Mouse (Mus musculus) cerebellum, adult 2 months (tissue): ENCODE measurements around the gene Prr3. TPM values are rescaled to one million over a fixed set of nuclear protein-coding genes. Genes with fewer than 3 reads are reported as not detected.
A peak's percentile ranks its signal among the peaks of the same experiment; 100 is the strongest.
"Not testable (repeated sequence)": the region's sequence is repeated elsewhere in the genome, so short reads cannot be mapped to it uniquely, and the experiment has no call there.

ENCODE experiments used
- DNase-seq, 2 experiments: peaks; one replicate each; pipeline ENCODE4 v3.0.0; 2021
- H3K27ac ChIP-seq: fragments of 200-500 bp; 2 replicates; pipeline ENCODE4 v1.5.1; 2012; ENCODE audit warnings: low read length, control low read depth, inconsistent platforms; ENCODE audit not compliant: insufficient read depth
- H3K27me3 ChIP-seq: fragments of 200-500 bp; 2 replicates; pipeline ENCODE4 v1.6.1; 2012; ENCODE audit warnings: inconsistent platforms, mild to moderate bottlenecking, low read length, moderate library complexity; ENCODE audit not compliant: control insufficient read depth, insufficient read depth
- H3K4me1 ChIP-seq: fragments of 200-500 bp; 2 replicates; pipeline ENCODE4 v1.6.1; 2011; ENCODE audit warnings: low read length; ENCODE audit not compliant: control insufficient read depth, insufficient read depth
- H3K4me3 ChIP-seq: fragments of 200-500 bp; replicated peaks from 2 replicates; pipeline ENCODE3; 2011; ENCODE audit warnings: mild to moderate bottlenecking, low read depth, low read length, control low read depth; ENCODE audit not compliant: insufficient read depth
- CTCF ChIP-seq: fragments of 200-500 bp; IDR thresholded peaks from 2 replicates; pipeline ENCODE4 v1.5.1; 2011; ENCODE audit warnings: low read depth, mild to moderate bottlenecking, control low read depth, low read length, moderate library complexity, borderline replicate concordance; ENCODE audit not compliant: insufficient read depth
- POLR2A ChIP-seq: fragments of 200-500 bp; IDR thresholded peaks from 2 replicates; pipeline ENCODE4 v1.6.1; 2011; ENCODE audit warnings: low read length, control low read depth, borderline replicate concordance; ENCODE audit not compliant: insufficient read depth
- WGBS: fragments of 180-500 bp; shearing (Covaris S2); methylation state at CpG from one replicate; pipeline ENCODE4 v1.1.7; 2018; 5-methylcytosine and 5-hydroxymethylcytosine counted together
- polyA plus RNA-seq: library from polyadenylated mRNA; depleted of rRNA; stranded (reverse); fragments of >200 nt; gene quantifications from 2 replicates; pipeline ENCODE4 v1.2.3, GENCODE M21; 2012

Gene Prr3
- polyA plus RNA-seq, 1 experiment = 42.6 TPM

GRCm38 (mm10) chr17:35972131-35972530 is 7.9 kb downstream of the Prr3 start:
- peaks cover 9% of the 10 kb centered on the region for H3K4me1 ChIP-seq
- H3K4me3 ChIP-seq = no peak overlapping the region
- 44% methylated on average over 1 of the region's 1 CpGs for WGBS
- no peaks in the 10 kb centered on the region for H3K27me3 ChIP-seq
- no peak overlapping the region for H3K27ac ChIP-seq
- TF ChIP-seq POLR2A (no peak), CTCF (no peak)
- DNase-seq = no peak

GRCm38 (mm10) chr17:35969418-35970389 is 10.3 kb downstream of the Prr3 start, which contains the start of gene Abcf1:
Gene Abcf1 (minus strand): TSS chr17:35969761.
- Histone ChIP-seq H3K4me1 (peaks cover 9% of the 10 kb centered on the region), H3K4me3 (peak within 1 kb of the TSS; percentile 94), H3K27me3 (no peaks in the 10 kb centered on the region), H3K27ac (peak within 1 kb of the TSS; percentile 69)
- under 1% methylated on average over 68 of the region's 68 CpGs for WGBS
- peak; percentile 98 to 99 for DNase-seq
- TF ChIP-seq POLR2A = peak; percentile 88; the same call in 1 of the 2 replicates
- no peak for TF ChIP-seq CTCF

GRCm38 (mm10) chr17:35967621-35968020 is 12.4 kb downstream of the Prr3 start:
- Histone ChIP-seq H3K27me3 (no peaks in the 10 kb centered on the region), H3K4me1 (peaks cover 21% of the 10 kb centered on the region), H3K4me3 (no peak overlapping the region), H3K27ac (no peak overlapping the region)
- 69% methylated on average over 2 of the region's 2 CpGs for WGBS
- no peak for DNase-seq
- no peak for TF ChIP-seq CTCF
- TF ChIP-seq POLR2A = no peak

- no peak overlapping the region for H3K4me3 ChIP-seq
- H3K27ac ChIP-seq = peak overlapping the region; percentile 91
- peak in 1 of 2 experiments; percentile 37 for DNase-seq
- no peak for TF ChIP-seq POLR2A
- no peak for TF ChIP-seq CTCF
- 29% methylated on average over 10 of the region's 10 CpGs for WGBS
- H3K4me1 ChIP-seq = peaks cover 18% of the 10 kb centered on the region
- H3K27me3 ChIP-seq = no peaks in the 10 kb centered on the region
Observed at GRCm38 (mm10) chr17:35963279-35963678, 16.8 kb downstream of the Prr3 start.

- WGBS = 96% methylated on average over 15 of the region's 15 CpGs
Observed at GRCm38 (mm10) chr17:35958533-35959223, 21.4 kb downstream of the Prr3 start.

GRCm38 (mm10) chr17:35954665-35955064 is 25.4 kb downstream of the Prr3 start:
- Histone ChIP-seq H3K27ac (no peak overlapping the region), H3K4me1 (no peaks in the 10 kb centered on the region), H3K4me3 (no peak overlapping the region), H3K27me3 (no peaks in the 10 kb centered on the region)
- 79% methylated on average over 8 of the region's 8 CpGs for WGBS
- TF ChIP-seq CTCF (no peak), POLR2A (no peak)
- DNase-seq = no peak

More at GRCm38 (mm10) chr17:35958533-35959223, 21.4 kb downstream of the Prr3 start:
- no peak for DNase-seq
- TF ChIP-seq POLR2A = no peak
- no peak for TF ChIP-seq CTCF
- Histone ChIP-seq H3K27ac (no peak overlapping the region), H3K4me3 (no peak overlapping the region), H3K4me1 (peaks cover 13% of the 10 kb centered on the region), H3K27me3 (no peaks in the 10 kb centered on the region)

GRCm38 (mm10) chr17:35952559-35952958 is 27.5 kb downstream of the Prr3 start:
- H3K27me3 ChIP-seq, DNase-seq, H3K4me1 ChIP-seq, H3K4me3 ChIP-seq, H3K27ac ChIP-seq: not testable (repeated sequence)
- 85% methylated on average over 3 of the region's 3 CpGs for WGBS

- DNase-seq, H3K27ac ChIP-seq, H3K4me3 ChIP-seq, H3K27me3 ChIP-seq, H3K4me1 ChIP-seq: not testable (repeated sequence)
Observed at GRCm38 (mm10) chr17:35950946-35951345, 29.1 kb downstream of the Prr3 start.
